20 mouse cellular contexts compared by ENCODE assay signal in the genomic region with DNA sequence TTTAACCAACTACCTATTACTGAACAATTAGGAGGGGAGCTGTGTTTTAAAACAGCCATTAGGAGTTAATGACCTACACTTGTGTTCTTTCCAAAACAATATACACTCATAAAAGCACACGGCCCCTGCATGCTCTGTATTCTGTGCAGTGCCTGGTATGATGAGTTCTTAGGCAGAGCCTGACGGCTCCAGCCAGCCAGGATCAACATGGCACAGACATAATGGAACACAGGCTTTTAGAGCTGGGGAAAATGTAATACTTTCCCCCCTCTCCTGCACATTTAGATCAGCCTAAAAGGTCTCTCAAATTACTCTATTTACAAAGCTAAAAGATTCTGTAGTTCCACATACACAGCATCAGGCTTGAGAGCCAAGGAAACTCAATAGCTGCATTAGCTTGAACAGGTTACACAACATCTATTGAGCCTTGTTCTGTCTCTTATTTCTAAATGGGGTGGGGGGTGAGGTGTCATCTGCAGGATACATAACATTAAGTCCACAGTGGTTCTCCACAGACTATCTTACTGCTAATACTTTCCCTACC.
"Had no signal": no experiment of that assay in that cellular context is flagged by ENCODE, and none has a peak within 500 bp of the region (broad histone marks: within the 10 kb centered on the region; RNA-seq: fewer than 3 reads in every experiment).

No protein-coding gene starts in this region.

- H3K27me3 ChIP-seq: limb, embryonic 15.5 days; midbrain, embryonic 12.5 days; midbrain, embryonic 15.5 days had no signal

- ATAC-seq: liver, postnatal 0 days; lung, postnatal 0 days; midbrain, embryonic 15.5 days had no signal

- H3K9me3 ChIP-seq: limb, embryonic 15.5 days; midbrain, embryonic 12.5 days; midbrain, embryonic 15.5 days had no signal

- DNase-seq: kidney, adult 2 months; kidney, postnatal 25 days; layer of hippocampus, adult 9-11 months; liver, postnatal 0 days; lung, embryonic 14.5 days; right cerebral cortex, adult 18-20 months; right cerebral cortex, postnatal 14 days; right cerebral cortex, postnatal 4 days; thymus, adult 2 months; thymus, postnatal 14 days had no signal

- H3K9ac ChIP-seq: limb, embryonic 15.5 days; liver, embryonic 14.5 days; liver, postnatal 0 days; lung, embryonic 14.5 days; midbrain, embryonic 12.5 days; midbrain, embryonic 15.5 days had no signal

- H3K36me3 ChIP-seq: limb, embryonic 15.5 days; midbrain, embryonic 12.5 days; midbrain, embryonic 15.5 days had no signal

- H3K4me2 ChIP-seq: limb, embryonic 15.5 days; liver, embryonic 11.5 days; lung, embryonic 14.5 days; midbrain, embryonic 12.5 days; midbrain, embryonic 15.5 days had no signal

- H3K4me3 ChIP-seq: layer of hippocampus, adult 2 months; limb, embryonic 15.5 days; midbrain, embryonic 12.5 days; midbrain, embryonic 15.5 days had no signal

- H3K4me1 ChIP-seq: midbrain, embryonic 12.5 days; midbrain, embryonic 15.5 days had no signal

- H3K27ac ChIP-seq: kidney, postnatal 0 days; layer of hippocampus, adult 2 months; limb, embryonic 15.5 days; liver, embryonic 14.5 days; macrophage; midbrain, embryonic 12.5 days; midbrain, embryonic 15.5 days; stomach, postnatal 0 days had no signal
